Mouse (Mus musculus): Measurements from ENCODE around the gene Cd53. TPM values are rescaled to one million over a fixed set of nuclear protein-coding genes. Genes with fewer than 3 reads are reported as not detected.

Cd53 gene
- total and polyA plus RNA-seq, 3 experiments, result 0.58 to 1.4 TPM; not detected in 1

- no peak for TF ChIP-seq ZC3H11A (IDR thresholded peaks at IDR 0.05; ENCODE audit: low read depth, low read length)
- no peak for TF ChIP-seq ZMIZ1 (IDR thresholded peaks at IDR 0.05; ENCODE audit: low read depth, low read length)
- no peak for TF ChIP-seq CHD1 (IDR thresholded peaks at IDR 0.05; ENCODE audit: low read depth, low read length)
- TF ChIP-seq E2F4 (IDR thresholded peaks at IDR 0.05; ENCODE audit: borderline replicate concordance, low read depth, low read length), result peak; percentile 67; the same call in 1 of the 2 replicates
- peak; percentile 57; the same call in 1 of the 2 replicates for TF ChIP-seq POLR2AphosphoS2 (IDR thresholded peaks at IDR 0.05; ENCODE audit: low read length)
- no peak for TF ChIP-seq GATA1 (IDR thresholded peaks at IDR 0.05; ENCODE audit: low read depth, low read length)
- peak; percentile 82 for TF ChIP-seq MXI1 (IDR thresholded peaks at IDR 0.05; ENCODE audit: low read depth, low read length)
- TF ChIP-seq SIN3A (IDR thresholded peaks at IDR 0.05; ENCODE audit: low read length), result peak; percentile 59
- TF ChIP-seq USF2 (IDR thresholded peaks at IDR 0.05; ENCODE audit: borderline replicate concordance in 1 of 2, insufficient read depth in 1 of 2, low read depth in 1 of 2, low read length in 2 of 2), result no peak
- TF ChIP-seq KAT2A (conservative IDR thresholded peaks at IDR 0.05; ENCODE audit: low read depth, low read length), result peak; percentile 80
- peak; percentile 60 for TF ChIP-seq MAX (IDR thresholded peaks at IDR 0.05; ENCODE audit: low read length)
Observed at GRCm38 (mm10) chr3:106721397-106722027, 68.4 kb downstream of the Cd53 start (continued).

Other genes with a start within 250 kb of the Cd53 start
- gene Dram2, start 242.4 kb downstream of the Cd53 start, total RNA-seq (2012; rRNA removed), result 14.1 and 16.7 TPM in 2 replicates
- gene Dram2, start 242.4 kb downstream of the Cd53 start, polyA plus RNA-seq (2012; ENCODE audit: insufficient read depth in 1 of 2, insufficient read length in 2 of 2, low read depth in 1 of 2, low replicate concordance in 2 of 2, missing spikeins in 1 of 2), result 10 to 100 TPM in 1 of 2 experiments, not detected in 1; 20.1 TPM
- 26.0 and 32.0 TPM in 2 replicates for gene Cept1, start 242.3 kb downstream of the Cd53 start, total RNA-seq (2012; rRNA removed)
- gene Cept1, start 242.3 kb downstream of the Cd53 start, polyA plus RNA-seq (2012; ENCODE audit: insufficient read depth in 1 of 2, insufficient read length in 2 of 2, low read depth in 1 of 2, low replicate concordance in 2 of 2, missing spikeins in 1 of 2), result 10 to 100 TPM in 1 of 2 experiments, not detected in 1; 15.9 TPM
- 4.4 and 4.5 TPM in 2 replicates for gene Lrif1, start 105.2 kb downstream of the Cd53 start, total RNA-seq (2012; rRNA removed)
- 10 to 100 TPM in 1 of 2 experiments, not detected in 1; 10.7 TPM for gene Lrif1, start 105.2 kb downstream of the Cd53 start, polyA plus RNA-seq (2012; ENCODE audit: insufficient read depth in 1 of 2, insufficient read length in 2 of 2, low read depth in 1 of 2, low replicate concordance in 2 of 2, missing spikeins in 1 of 2)
- not detected in 2 replicates for gene Olfr266, start 36.1 kb upstream of the Cd53 start, total RNA-seq (2012; rRNA removed)
- gene Olfr266, start 36.1 kb upstream of the Cd53 start, polyA plus RNA-seq (2012; ENCODE audit: insufficient read depth in 1 of 2, insufficient read length in 2 of 2, low read depth in 1 of 2, low replicate concordance in 2 of 2, missing spikeins in 1 of 2), result not detected
- not detected in 2 replicates for gene Kcna3, start 246.0 kb upstream of the Cd53 start, total RNA-seq (2012; rRNA removed)
- not detected for gene Kcna3, start 246.0 kb upstream of the Cd53 start, polyA plus RNA-seq (2012; ENCODE audit: insufficient read depth in 1 of 2, insufficient read length in 2 of 2, low read depth in 1 of 2, low replicate concordance in 2 of 2, missing spikeins in 1 of 2)

Data from MEL (cell line).